Mouse (Mus musculus) T-cell, adult 2 months (primary cell): Measurements from ENCODE around the gene Ddx43.

Source experiments
- DNase-seq: peaks from one replicate; pipeline ENCODE4 v3.0.0; 2022; ENCODE audit warnings: low spot score

Ddx43 gene

DNA sequence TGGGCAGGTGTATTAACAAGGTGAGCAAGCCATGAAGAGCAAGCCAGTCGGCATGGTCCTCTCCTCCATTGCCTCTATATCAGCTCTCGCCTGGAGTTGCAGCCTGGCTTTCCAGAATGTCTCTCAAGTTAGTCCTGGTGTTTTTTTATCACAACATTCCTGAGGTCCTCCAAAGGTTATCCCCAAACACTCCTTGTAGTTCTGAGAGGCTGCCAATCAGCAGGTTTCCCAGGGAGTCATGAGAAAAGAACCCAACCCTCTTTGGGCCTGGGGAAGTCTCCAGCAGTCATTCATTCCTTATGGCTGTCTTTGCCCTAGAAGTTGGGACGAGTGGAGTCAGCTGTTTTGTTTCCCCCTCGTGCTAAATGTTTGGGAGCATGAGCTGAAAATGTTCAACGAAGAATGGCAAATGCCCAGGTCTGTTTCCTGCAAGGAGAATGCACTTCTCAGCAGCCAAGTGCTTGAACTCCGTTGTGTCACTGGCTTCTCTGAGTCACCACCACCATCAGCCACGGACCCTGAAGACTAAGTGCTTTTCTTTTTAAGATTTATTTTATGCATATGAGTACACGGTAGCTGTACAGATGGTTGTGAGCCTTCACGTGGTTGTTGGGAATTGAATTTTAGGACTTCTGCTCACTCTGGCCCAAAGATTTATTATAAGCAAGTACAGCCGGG, 22.6 kb upstream of the Ddx43 start:
- no peak for DNase-seq

DNA sequence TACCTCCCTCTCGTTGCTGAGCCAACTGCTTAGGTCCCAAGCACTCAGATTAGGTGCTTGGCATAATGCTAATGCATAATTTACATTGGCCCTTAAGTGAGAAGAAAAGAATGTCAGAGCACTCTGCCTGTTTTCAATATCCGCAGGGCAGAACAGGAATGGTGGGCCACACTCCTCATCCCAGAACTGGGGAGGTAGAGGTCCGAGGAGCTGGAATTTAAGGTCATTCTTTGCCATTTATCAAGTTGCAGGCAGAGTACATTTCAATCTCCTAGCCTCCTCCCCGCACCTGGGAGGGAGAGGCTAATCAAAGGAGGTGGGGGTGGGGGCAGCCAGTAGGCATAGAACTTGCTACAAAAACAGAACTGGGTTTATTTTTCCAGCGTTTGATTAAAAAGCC, 21.2 kb upstream of the Ddx43 start:
- no peak for DNase-seq

- DNase-seq: no peak
These were observed 20.6 kb upstream of the Ddx43 start for GRCm38 (mm10) chr9:78374885-78375389.

- DNase-seq: no peak
These were observed 20.1 kb upstream of the Ddx43 start for GRCm38 (mm10) chr9:78375486-78375885.

GRCm38 (mm10) chr9:78377546-78377945, 18.0 kb upstream of the Ddx43 start:
- no peak for DNase-seq

- no peak for DNase-seq
These were observed 17.3 kb upstream of the Ddx43 start, which contains the start of gene Ooep for GRCm38 (mm10) chr9:78378113-78378785. Gene Ooep (minus strand): TSS chr9:78378725.

DNA sequence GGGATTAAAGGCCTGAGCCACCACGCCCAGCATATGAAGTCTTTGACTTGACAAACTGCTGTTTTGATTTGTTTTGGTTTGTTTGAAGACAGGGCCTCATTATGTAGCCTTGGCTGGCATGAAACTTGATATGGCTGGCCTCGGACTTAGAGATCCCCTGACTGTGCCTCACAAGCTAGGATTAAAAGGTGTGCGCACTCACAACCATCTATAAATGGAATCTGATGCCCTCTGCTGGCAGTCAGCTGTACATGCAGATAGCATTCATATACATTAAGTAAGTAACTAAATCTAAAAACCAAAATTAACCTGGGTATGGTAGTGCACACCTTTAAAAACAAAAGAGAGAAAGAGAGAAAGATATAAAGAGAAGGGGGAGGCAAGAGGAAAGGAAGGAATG, 9.7 kb upstream of the Ddx43 start:
- DNase-seq: no peak

DNA sequence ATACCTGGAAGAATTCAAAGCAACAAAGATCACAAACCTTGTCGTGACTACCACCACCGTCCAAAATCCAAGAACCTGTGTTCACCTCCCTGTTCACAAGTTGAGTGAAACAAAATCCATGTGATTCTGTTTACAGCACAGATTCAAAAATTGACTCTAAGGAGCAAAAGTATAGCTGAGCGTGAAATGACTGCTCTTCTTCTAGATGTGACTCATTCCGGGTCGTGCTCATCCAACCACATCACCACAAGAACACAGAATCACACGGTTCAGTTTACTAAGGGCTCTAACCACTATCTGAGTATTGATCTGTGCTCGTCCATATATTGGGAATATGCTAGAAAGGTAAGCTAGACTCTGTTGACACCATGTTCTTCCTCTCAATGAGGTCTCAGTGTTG, 8.6 kb upstream of the Ddx43 start:
- DNase-seq: no peak

DNA sequence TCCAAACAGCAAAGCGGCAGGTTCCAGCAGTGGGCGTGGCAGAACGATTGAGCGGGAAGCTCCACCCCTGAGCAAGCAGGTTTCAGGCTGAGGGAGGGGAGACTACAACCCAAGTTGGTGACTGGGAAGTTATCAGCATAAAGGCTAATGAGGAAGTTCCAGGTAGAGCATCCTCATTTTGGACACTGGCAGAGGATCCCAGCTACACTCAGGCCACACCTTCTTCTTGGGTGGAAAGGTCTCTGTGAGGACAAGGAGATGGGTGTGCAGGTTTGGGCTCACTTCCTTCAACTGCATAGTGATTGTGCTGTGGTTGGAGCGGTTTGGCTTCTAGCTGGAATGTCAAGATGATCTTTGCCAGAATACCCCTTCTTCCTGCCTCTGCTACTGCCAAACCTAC, 5.6 kb upstream of the Ddx43 start:
- DNase-seq: no peak

DNA sequence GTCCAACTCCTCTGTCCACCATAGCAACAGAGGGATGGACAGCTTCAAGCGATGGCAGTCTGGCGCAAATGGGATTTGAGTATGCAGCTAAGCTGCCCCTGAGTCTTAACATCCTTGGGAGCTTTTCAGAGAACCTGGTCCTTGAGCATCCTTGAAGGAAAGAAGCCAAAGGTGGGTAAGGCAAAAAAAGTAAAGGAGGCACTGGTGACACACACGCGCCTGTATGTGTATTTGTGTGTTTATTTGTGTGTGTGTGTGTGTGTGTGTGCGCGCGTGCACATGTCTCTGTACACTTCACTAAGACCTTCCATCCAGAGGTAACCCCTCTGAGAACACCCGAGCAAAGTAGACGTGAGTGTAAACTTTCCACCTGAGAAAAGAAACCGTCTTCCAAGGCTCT, 1.8 kb upstream of the Ddx43 start:
- no peak for DNase-seq

- no peak for DNase-seq
These were observed 975 bp upstream of the Ddx43 start for GRCm38 (mm10) chr9:78394602-78395001.

GRCm38 (mm10) chr9:78395244-78395629, 340 bp upstream of the Ddx43 start:
- DNase-seq: no peak

GRCm38 (mm10) chr9:78396517-78396916, 940 bp downstream of the Ddx43 start:
- no peak for DNase-seq

DNA sequence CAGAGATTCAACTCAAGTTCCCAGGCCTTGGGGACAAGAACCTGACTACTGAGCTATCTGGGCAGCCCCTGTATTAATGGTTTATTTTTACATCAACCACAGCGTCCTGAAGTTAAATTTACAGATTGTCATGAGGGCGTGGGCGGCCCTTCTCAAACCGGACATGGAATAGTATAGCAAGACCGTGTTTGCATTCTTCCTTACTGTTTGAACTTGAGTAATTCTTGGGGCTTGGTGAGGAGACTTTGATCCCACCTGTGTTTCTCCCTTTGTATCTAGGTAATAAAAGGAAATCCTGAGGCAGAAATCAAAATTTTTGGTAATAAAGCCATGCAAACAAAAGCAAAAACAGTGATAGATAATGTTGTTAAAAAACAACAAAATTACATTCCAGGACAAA, 5.0 kb downstream of the Ddx43 start:
- no peak for DNase-seq

DNA sequence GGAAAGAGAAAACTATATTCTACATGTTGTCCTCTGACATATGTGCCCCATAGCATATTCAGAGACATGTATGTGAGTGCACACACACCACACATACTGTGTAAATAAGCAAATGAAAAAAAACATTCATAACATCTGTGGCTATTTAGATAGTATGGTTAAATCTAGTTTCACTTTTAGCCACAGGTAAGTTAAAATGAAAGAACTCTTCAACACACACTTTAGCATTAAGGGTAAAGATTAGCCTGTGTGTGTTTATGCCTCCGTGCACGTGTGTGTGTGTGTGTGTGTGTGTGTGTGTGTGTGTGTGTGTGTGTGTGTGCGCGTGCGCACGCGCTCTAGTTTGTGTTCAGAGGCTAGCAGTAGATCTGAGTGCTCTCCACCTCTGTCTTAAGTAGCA, 6.0 kb downstream of the Ddx43 start:
- DNase-seq: no peak

GRCm38 (mm10) chr9:78427362-78427781, 31.8 kb downstream of the Ddx43 start:
- peak; percentile 41 for DNase-seq

GRCm38 (mm10) chr9:78428185-78428584, 32.6 kb downstream of the Ddx43 start:
- DNase-seq: no peak

GRCm38 (mm10) chr9:78428870-78429432, 33.4 kb downstream of the Ddx43 start:
- no peak for DNase-seq

GRCm38 (mm10) chr9:78429551-78429950, 34.0 kb downstream of the Ddx43 start:
- no peak for DNase-seq

GRCm38 (mm10) chr9:78430486-78430885, 34.9 kb downstream of the Ddx43 start:
- no peak for DNase-seq

GRCm38 (mm10) chr9:78432471-78432870, 36.9 kb downstream of the Ddx43 start:
- DNase-seq: no peak

DNA sequence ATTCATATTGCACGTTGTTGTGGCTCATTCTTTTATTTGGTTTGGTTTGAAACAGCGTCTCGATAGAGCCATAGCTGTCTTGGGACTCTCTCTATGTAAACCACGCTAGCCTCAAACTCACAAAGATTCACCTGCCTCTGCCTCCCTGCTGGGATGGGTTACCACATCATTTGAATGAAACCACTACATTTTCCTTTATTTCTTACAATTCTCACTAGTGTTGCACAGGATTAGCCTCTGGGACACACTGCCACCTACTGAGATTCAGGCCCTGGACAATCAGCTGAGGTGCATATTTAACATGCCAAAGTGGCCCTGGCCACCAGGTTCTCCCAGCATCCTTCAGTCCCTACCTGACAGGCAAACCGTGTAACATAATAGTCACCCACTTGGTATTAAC, 43.8 kb downstream of the Ddx43 start:
- no peak for DNase-seq

DNA sequence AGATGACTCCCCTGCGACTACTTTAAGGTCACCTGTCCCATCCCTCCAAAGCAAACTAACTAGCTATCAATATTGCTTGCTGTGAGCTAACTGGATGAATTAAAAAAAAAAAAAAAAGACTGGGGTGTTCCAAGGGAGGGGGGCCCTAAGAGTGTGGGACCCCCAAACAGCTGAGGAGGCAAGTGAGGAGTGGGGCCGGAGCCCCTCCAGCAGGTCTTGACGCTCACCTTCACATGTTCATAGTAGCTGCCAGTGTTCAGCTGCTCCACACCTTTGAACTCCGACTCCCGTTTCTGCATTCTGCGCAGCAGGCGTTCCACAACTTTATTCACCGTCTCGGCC, 46.6 kb downstream of the Ddx43 start:
- no peak for DNase-seq
